Mouse (Mus musculus) thymus, adult 2 months (tissue): Measurements from ENCODE around the gene 2210011C24Rik.

Experiments used
- CTCF ChIP-seq: fragments of 200-500 bp; IDR thresholded peaks from 2 replicates; pipeline ENCODE4 v1.5.1; 2012; ENCODE audit warnings: mild to moderate bottlenecking, control low read depth, low read length, moderate library complexity, borderline replicate concordance; ENCODE audit not compliant: control insufficient read depth, poor library complexity, insufficient read depth; ENCODE audit errors: extremely low read depth
- POLR2A ChIP-seq: fragments of 200-500 bp; IDR thresholded peaks from 2 replicates; pipeline ENCODE4 v1.6.1; 2012; ENCODE audit warnings: mild to moderate bottlenecking, low read length, control low read depth, moderate library complexity; ENCODE audit not compliant: control insufficient read depth, poor library complexity, insufficient read depth; ENCODE audit errors: extremely low read depth

DNA sequence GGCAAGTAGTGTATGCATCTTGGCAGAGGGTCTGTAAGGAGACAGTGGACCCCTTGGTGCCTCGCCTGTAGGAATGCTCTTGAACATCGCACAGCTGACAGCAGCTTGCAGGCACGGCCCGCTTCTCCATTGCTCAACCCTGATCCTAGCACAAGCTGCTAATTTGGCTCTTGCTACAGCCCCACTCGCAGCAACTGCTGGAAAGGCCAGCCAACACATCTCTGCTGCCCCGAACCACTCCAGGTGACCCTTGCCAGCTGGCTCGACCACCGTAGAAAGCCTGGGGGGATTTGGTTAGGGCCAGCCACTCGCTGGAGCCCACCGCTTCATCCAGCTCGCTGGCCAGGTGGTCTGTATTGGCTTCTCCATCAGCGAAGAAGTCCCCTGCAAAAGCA lies 31.0 kb upstream of the 2210011C24Rik start:
- TF ChIP-seq CTCF (no peak), POLR2A (no peak)
